Mouse (Mus musculus) mouse embryonic stem cell (cell line): ENCODE results near the gene Hsd17b14.

Source experiments
- in situ Hi-C, 2 experiments: fragments of 300-500 bp; cut with MboI; formaldehyde crosslinking; loops; 1 replicate in 1 of 2; 3 replicates in 1 of 2; pipeline ENCODE4 v1.14.3; 2019 to 2020; ENCODE audit warnings: low sequenced_read_pairs in 2 of 2, low pct_unique_long_range_greater_than_20kb in 1 of 2, mixed read lengths in 1 of 2; ENCODE audit not compliant: unreplicated experiment in 1 of 2

The Hsd17b14 gene

GRCm38 (mm10) chr7:45560843-45561623, 6.3 kb downstream of the Hsd17b14 start:
- in situ Hi-C loops = no loop called here

DNA sequence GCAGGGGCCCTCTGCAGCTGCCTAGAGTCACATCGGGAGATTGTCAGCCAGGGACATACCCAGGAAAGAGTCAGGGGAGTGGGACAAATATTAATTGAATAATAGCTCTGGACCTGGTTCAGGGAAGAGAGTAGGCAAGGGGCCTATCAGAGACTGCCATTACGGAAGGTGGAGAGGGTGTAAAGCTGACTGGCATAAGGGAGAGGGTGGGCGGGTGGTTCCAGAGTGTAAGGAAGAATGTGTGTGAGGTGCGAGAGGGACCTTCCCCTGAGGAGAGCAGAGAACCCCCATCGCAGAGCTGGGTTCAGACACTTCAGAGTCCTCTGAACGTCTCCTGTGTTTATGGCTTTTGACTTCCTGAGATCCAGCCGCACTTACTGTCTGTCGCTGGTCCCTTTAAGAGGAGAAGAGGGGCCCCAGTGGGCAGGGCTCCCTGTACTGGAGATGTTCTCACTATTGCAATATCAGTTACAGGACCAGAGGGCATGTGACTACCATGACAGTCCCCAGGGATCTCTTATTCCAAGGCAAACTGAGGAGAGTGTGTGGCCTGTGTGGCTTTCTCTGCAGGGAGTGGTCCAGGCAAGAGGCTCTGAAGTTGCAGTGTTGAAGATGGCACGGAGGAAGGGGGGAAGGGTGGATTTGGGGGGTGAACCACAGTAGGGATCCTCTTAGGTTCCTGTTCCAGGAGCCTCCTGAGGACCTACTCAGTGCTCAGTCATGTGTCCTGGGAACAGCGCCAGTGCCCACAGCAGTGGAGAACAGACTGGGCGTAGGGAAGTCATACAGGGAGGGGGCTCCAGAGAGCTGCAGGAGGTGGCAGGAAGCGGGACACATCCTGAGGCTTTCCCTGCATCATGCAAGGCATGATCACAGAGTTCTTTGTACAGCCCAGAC, 7.2 kb downstream of the Hsd17b14 start:
- in situ Hi-C loops = no loop called here

GRCm38 (mm10) chr7:45564811-45565210, 10.1 kb downstream of the Hsd17b14 start:
- in situ Hi-C loops = no loop called here

DNA sequence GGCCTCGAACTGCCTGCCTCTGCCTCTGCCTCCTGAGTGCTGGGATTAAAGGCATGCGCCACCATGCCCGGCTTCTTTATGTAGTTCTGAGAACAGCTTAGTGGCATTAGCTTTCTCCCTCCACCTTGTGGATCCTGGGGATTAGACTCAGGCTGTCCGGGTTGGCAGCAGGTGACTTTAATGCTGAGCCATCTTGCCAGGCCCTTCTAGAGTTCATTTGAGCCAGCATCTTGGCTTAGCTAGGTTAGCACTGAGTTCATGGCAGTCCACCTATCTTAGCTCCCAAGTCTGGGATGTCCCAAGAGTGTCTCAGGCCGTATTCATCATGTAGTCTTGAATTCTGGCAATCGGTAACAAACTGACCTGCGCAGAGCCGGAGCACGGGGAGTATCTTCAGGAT, 10.8 kb downstream of the Hsd17b14 start:
- in situ Hi-C loops = no loop called here

GRCm38 (mm10) chr7:45567112-45567779, 12.6 kb downstream of the Hsd17b14 start:
- in situ Hi-C loops = no loop called here

GRCm38 (mm10) chr7:45567780-45568516, 13.3 kb downstream of the Hsd17b14 start:
- in situ Hi-C loops = no loop called here

DNA sequence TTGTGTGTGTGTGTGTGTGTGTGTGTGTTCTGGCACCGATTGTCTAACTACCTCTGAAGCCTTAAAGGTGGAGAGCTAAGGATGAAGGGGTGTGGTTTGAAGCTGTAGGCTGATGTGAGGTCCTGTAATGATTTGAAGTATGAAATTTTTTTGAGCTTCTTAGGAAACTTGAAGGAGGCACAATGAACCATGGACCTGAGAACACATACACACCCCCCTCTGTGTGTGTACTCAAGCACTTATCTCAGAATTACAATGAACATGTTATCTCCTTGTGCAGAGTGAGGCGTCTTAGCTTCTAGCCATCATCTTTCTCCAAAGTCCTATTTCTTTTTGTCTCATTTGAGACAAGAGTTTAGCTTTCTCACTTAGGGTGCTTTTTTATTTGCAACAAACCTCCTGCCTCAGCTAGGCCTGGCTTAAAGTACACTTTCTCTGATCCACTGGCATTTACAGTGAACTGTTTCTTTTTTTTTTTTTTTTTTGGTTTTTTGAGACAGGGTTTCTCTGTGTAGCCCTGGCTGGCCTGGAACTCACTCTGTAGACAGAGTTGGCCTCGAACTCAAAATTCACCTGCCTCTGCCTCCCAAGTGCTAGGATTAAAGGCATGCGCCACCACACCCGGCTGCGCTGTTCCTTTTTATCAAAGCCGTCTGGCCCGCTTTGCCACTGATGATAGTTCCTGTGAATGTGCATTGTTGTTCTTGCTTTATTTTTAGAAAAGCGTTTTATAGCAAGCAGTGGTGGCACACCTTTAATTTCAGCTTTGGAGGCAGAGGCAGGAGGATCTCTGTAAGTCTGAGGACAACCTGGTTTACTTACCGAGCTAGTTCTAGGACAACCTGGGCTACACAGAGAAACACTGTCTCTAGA, 14.1 kb downstream of the Hsd17b14 start:
- in situ Hi-C loops = no loop called here

- in situ Hi-C loops = no loop called here
Observed at GRCm38 (mm10) chr7:45570103-45570741, 15.5 kb downstream of the Hsd17b14 start, which contains the start of gene Bcat2. Gene Bcat2 (plus strand): TSS chr7:45570153.

- in situ Hi-C loops = no loop called here
Observed at GRCm38 (mm10) chr7:45571966-45572365, 17.3 kb downstream of the Hsd17b14 start.

DNA sequence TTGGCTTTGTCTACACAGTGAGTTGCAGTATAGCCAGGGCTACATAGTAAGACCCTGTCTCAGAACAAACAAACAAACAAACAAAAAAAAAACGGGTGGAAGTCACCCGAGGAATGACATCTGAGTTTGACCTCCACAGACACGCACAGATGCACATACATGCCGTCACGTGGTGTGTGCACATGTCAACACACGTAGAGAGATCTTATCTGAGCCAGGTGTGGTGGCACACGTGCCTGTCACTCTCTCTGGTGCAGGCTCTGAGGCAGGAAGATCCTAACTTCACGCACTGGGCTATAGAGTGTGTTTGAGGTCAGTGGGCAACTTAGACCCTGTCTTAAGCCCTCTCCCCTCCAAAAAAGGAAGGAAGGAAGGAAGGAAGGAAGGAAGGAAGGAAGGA, 19.3 kb downstream of the Hsd17b14 start:
- in situ Hi-C loops = no loop called here

DNA sequence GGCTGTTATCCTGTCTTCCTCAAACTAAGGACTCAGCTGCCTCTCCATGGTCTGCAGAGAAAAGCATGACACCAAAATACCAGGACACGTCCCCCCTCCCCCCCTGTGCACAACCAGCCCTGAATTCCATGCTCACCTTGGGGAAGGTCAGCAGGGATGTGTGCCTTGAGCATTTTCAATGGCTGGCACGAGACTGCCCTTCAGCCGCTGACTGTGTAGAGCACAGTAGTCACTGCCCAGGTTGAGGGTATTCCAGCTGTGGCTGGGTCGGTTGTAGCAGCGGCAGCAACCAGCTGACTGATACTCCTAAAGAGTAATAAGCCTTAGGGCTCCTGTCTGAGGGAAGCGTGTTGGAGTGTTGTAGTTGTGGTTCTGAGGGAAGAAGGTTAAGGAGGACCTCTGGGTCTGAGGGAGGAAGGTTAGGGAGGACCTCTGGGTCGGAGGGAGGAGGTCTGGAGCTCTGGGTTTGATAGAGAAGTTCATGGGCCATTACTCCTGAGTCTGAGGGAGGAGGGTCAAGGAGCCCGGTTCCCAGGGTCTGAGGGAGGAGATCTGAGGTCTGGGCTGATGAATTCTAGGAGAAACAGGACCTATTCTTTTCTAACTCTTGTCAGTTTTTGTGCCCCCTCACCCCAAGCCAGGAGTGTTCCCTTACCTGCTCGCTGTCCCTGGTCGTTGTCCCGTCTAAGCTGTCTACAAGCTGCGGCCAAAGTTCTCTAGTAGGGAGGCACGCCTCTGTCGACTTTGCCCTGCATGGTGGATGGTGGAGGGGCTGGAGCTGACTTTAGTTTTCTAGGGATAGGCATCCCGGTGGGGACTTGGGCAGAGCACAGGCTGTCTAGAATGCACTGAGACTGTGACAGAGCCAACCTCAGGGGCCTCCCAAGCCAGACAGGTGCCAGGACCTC, 20.0 kb downstream of the Hsd17b14 start:
- in situ Hi-C loops = no loop called here

DNA sequence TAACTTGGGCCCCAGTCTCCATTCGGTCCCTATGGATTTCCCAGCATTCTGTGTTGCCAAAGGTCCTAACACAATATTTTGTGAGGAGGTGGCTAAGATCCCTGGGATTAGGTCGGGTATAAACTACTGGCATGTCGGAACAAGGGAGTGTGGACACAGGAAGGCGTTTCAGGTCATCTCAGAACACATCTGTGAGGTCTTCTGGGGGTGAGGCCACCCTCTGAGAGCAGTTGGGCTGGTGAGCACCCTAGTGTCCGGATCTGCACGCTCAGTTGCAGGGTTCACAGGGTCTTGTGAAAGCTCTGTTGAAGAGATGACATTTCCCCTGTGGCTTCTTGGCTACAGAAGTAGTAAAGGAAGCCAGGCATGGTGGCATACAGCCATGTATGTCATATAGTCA, 31.2 kb downstream of the Hsd17b14 start:
- in situ Hi-C loops = no loop called here

DNA sequence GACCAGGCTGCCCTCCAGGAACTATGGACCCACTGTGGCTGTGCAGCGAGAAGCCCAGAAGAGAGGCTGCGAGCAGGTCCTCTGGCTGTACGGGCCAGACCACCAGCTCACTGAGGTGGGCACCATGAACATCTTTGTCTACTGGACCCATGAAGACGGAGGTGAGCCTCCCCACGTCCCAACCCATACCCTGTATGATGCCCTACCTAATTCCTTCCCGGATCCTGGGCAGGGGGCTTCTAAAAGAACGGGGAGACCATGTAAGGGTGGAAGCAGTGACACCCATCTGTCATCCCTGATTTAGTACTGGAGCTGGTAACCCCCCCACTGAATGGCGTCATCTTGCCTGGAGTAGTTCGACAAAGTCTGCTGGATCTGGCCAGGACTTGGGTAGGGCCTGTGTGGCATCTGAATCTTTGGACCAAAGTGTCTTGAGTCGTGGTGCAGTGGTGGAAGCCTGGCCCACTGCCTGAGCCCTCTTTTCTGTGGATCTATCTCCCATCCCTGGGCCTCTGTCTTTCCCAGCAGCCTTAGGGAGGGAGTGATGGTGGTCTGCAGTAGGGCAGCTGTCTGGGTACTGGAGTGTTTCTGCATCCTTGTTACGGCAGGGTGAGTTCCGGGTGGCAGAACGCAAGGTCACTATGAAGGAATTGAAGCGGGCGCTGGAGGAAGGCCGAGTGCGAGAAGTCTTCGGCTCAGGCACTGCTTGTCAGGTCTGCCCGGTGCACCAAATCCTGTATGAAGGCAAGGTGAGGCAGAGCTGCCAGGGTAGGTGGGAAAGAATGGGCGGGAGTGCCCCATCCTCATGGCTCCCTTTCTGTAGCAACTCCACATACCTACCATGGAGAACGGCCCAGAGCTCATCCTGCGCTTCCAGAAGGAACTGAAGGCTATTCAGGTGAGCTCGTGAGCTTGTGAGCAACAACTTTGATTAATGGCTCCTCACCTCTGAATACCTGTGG, 33.2 kb downstream of the Hsd17b14 start:
- in situ Hi-C loops = no loop called here

- in situ Hi-C loops = no loop called here
Observed at GRCm38 (mm10) chr7:45589173-45589572, 34.5 kb downstream of the Hsd17b14 start.

DNA sequence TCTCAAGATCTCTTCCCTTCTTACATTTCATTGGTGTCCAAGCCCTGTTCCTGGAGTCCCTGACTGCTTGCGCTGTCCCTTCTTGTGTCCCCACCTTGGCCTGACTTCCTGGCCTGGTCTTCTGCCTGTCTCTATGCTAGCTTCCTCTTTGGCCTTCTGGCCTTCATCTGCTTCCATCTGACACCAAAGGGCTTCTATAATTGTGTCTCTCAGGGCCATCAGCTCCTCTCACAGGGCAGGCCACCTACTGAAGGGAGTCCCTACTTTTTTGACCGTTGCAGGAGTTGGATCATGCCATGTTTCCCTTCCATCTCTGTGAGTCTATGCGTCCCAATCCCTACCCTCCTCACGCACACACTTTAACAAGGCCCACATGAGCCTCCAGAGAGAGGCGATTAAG, 35.2 kb downstream of the Hsd17b14 start:
- in situ Hi-C loops = loop anchor here in 1 of 2 experiments (5.0 kb wide), 1 partner anchor 123 kb away; the partner anchor contains the start of gene Bax
